Mouse (Mus musculus): ENCODE data around the gene Bud31.
"Not testable (repeated sequence)": the region's sequence is repeated elsewhere in the genome, so short reads cannot be mapped to it uniquely, and the experiment has no call there.

The Bud31 gene

GRCm38 (mm10) chr5:145129773-145130172, 10.4 kb upstream of the Bud31 start:
- DNase-seq = not testable (repeated sequence)

- DNase-seq = no peak
Observed at GRCm38 (mm10) chr5:145130191-145130590, 10.0 kb upstream of the Bud31 start.

GRCm38 (mm10) chr5:145130995-145131394, 9.2 kb upstream of the Bud31 start:
- DNase-seq = no peak

GRCm38 (mm10) chr5:145133275-145133674, 6.9 kb upstream of the Bud31 start:
- DNase-seq = not testable (repeated sequence)

GRCm38 (mm10) chr5:145138836-145139235, 1.3 kb upstream of the Bud31 start:
- DNase-seq = peak; percentile 21

GRCm38 (mm10) chr5:145140611-145141010, 449 bp downstream of the Bud31 start:
- DNase-seq = no peak

GRCm38 (mm10) chr5:145147748-145148147, 7.6 kb downstream of the Bud31 start:
- no peak for DNase-seq

- DNase-seq = no peak
Observed at GRCm38 (mm10) chr5:145149294-145149693, 9.1 kb downstream of the Bud31 start.

- no peak for DNase-seq
Observed at GRCm38 (mm10) chr5:145152690-145153089, 12.5 kb downstream of the Bud31 start.

GRCm38 (mm10) chr5:145161361-145161760, 21.2 kb downstream of the Bud31 start:
- DNase-seq = no peak

GRCm38 (mm10) chr5:145164710-145165109, 24.5 kb downstream of the Bud31 start:
- no peak for DNase-seq

GRCm38 (mm10) chr5:145165184-145165583, 25.0 kb downstream of the Bud31 start:
- no peak for DNase-seq

- peak; percentile 99 for DNase-seq
Observed at GRCm38 (mm10) chr5:145166536-145167305, 26.6 kb downstream of the Bud31 start, which contains the start of the genes Ptcd1 and Cpsf4. TSS of gene Ptcd1 (minus strand) at chr5:145167108. TSS of gene Cpsf4 (plus strand) at chr5:145167213.

GRCm38 (mm10) chr5:145167306-145167661, 27.1 kb downstream of the Bud31 start:
- DNase-seq = no peak

- DNase-seq = no peak
Observed at GRCm38 (mm10) chr5:145178461-145178980, 38.4 kb downstream of the Bud31 start.

GRCm38 (mm10) chr5:145185244-145185643, 45.1 kb downstream of the Bud31 start:
- no peak for DNase-seq

GRCm38 (mm10) chr5:145189416-145189815, 49.3 kb downstream of the Bud31 start:
- DNase-seq = no peak

- DNase-seq = no peak
Observed at GRCm38 (mm10) chr5:145190373-145190772, 50.2 kb downstream of the Bud31 start.

GRCm38 (mm10) chr5:145190875-145191798, 51.0 kb downstream of the Bud31 start:
- DNase-seq = peak; percentile 95

- DNase-seq = no peak
Observed at GRCm38 (mm10) chr5:145191962-145192361, 51.8 kb downstream of the Bud31 start, which contains the start of gene Atp5j2. TSS of gene Atp5j2 (minus strand) at chr5:145192062.
